Mouse (Mus musculus): ENCODE results near the gene Birc3.

DNA sequence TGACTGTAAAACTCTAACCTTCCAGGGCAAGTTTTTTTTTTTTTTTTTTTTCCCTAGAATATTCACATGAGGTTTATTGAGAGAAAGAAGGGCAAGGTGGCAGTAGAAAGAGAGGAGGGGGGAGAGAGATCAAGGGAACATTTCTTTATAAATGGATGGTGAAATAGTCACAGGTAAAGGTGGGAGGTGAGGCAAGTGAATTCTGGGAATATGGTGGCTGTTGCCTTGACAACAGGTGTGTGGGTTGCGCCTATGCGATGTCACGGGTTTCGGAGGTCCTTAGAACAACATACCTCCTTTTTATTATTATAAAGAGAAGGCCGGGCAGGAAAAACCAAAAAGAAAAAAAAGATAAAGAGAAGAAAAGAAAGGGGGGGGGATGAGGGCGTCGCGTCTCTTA is 41.9 kb upstream of the Birc3 start:
- no peak for TF ChIP-seq POLR2A (IDR thresholded peaks at IDR 0.05; ENCODE audit: insufficient read depth, low read length)
- no peak for TF ChIP-seq CTCF (IDR thresholded peaks at IDR 0.05; ENCODE audit: low read depth, low read length)

Measured in ES-Bruce4 (cell line).